Mouse (Mus musculus): ENCODE results near the gene Sox5.

Gene Sox5

GRCm38 (mm10) chr6:143832483-143833181 is 949.1 kb downstream of the Sox5 start:
- DNase-seq, result no peak

GRCm38 (mm10) chr6:143831246-143831645 is 950.5 kb downstream of the Sox5 start:
- DNase-seq, result no peak

- no peak for DNase-seq
Observed at GRCm38 (mm10) chr6:143830131-143830530, 951.6 kb downstream of the Sox5 start.

- DNase-seq, result no peak
Observed at GRCm38 (mm10) chr6:143826786-143827185, 955.0 kb downstream of the Sox5 start.

- DNase-seq, result no peak
Observed at GRCm38 (mm10) chr6:143825966-143826365, 955.8 kb downstream of the Sox5 start.

- DNase-seq, result no peak
Observed at GRCm38 (mm10) chr6:143825086-143825485, 956.7 kb downstream of the Sox5 start.

GRCm38 (mm10) chr6:143788446-143788845 is 993.3 kb downstream of the Sox5 start:
- DNase-seq, result no peak

GRCm38 (mm10) chr6:143787360-143787759 is 994.4 kb downstream of the Sox5 start:
- peak; percentile 11 for DNase-seq

- DNase-seq, result no peak
Observed at GRCm38 (mm10) chr6:143785685-143786084, 996.1 kb downstream of the Sox5 start.

Data from thymus, postnatal 25 days (tissue).